Mouse (Mus musculus) heart, postnatal 10 days (tissue): Measurements from ENCODE around the gene Ttc7b. TPM values are rescaled to one million over a fixed set of nuclear protein-coding genes. Genes with fewer than 3 reads are reported as not detected.

Experiments used
- DNase-seq, 2 experiments: peaks; one replicate each; pipeline ENCODE4 v3.0.0; 2021
- intact Hi-C: fragments of 180-260 bp; cut with DNase I; formaldehyde crosslinking; loops from one replicate; pipeline ENCODE4 v1.15.1; 2025
- total RNA-seq, 2 experiments: library from RNA; stranded (reverse); gene quantifications; 2 replicates each; pipeline ENCODE4 v1.2.3; 2021

The Ttc7b gene
- total RNA-seq = 10 to 100 TPM; 70.5 to 78.3 TPM

- intact Hi-C loops = loop anchor here (5.0 kb wide), 1 partner anchor 318 kb away; no protein-coding TSS in a partner anchor
- peak in 1 of 2 experiments; percentile 60 for DNase-seq
These were observed at the start of gene Ttc7b for GRCm38 (mm10) chr12:100520794-100521186. Gene Ttc7b, minus strand, starts transcription at chr12:100520826.

GRCm38 (mm10) chr12:100568831-100569230 is 48.2 kb upstream of the Ttc7b start:
- intact Hi-C loops = no loop called here
- DNase-seq = no peak

- intact Hi-C loops = no loop called here
- DNase-seq = no peak
These were observed 47.5 kb upstream of the Ttc7b start for GRCm38 (mm10) chr12:100568105-100568504.

- intact Hi-C loops = no loop called here
- DNase-seq = no peak
These were observed 47.0 kb upstream of the Ttc7b start for GRCm38 (mm10) chr12:100567627-100568026.

GRCm38 (mm10) chr12:100553675-100554074 is 33.0 kb upstream of the Ttc7b start:
- intact Hi-C loops = no loop called here
- no peak for DNase-seq

GRCm38 (mm10) chr12:100551972-100552371 is 31.3 kb upstream of the Ttc7b start:
- intact Hi-C loops = no loop called here
- DNase-seq = no peak

- DNase-seq = no peak
- intact Hi-C loops = no loop called here
These were observed 23.6 kb upstream of the Ttc7b start for GRCm38 (mm10) chr12:100544194-100544567.

GRCm38 (mm10) chr12:100543437-100544193 is 23.0 kb upstream of the Ttc7b start:
- no peak for DNase-seq
- intact Hi-C loops = no loop called here

GRCm38 (mm10) chr12:100542494-100542893 is 21.9 kb upstream of the Ttc7b start:
- no peak for DNase-seq
- intact Hi-C loops = no loop called here

- intact Hi-C loops = no loop called here
- DNase-seq = no peak
These were observed 21.4 kb upstream of the Ttc7b start for GRCm38 (mm10) chr12:100542076-100542475.

GRCm38 (mm10) chr12:100539158-100539714 is 18.6 kb upstream of the Ttc7b start:
- DNase-seq = no peak
- intact Hi-C loops = no loop called here

- intact Hi-C loops = no loop called here
- DNase-seq = peak; percentile 61 to 62
These were observed 18.0 kb upstream of the Ttc7b start for GRCm38 (mm10) chr12:100538445-100539157.

- no peak for DNase-seq
- intact Hi-C loops = no loop called here
These were observed 16.5 kb upstream of the Ttc7b start for GRCm38 (mm10) chr12:100537091-100537490.

- intact Hi-C loops = no loop called here
- DNase-seq = no peak
These were observed 14.4 kb upstream of the Ttc7b start for GRCm38 (mm10) chr12:100535028-100535427.

GRCm38 (mm10) chr12:100534028-100534427 is 13.4 kb upstream of the Ttc7b start:
- intact Hi-C loops = no loop called here
- DNase-seq = peak; percentile 42 to 45

GRCm38 (mm10) chr12:100533209-100533608 is 12.6 kb upstream of the Ttc7b start:
- DNase-seq = no peak

GRCm38 (mm10) chr12:100531740-100532139 is 11.1 kb upstream of the Ttc7b start:
- intact Hi-C loops = no loop called here
- DNase-seq = no peak

More at GRCm38 (mm10) chr12:100533209-100533608, 12.6 kb upstream of the Ttc7b start:
- intact Hi-C loops = no loop called here

- intact Hi-C loops = no loop called here
- DNase-seq = no peak
These were observed 10.2 kb upstream of the Ttc7b start for GRCm38 (mm10) chr12:100530871-100531270.

GRCm38 (mm10) chr12:100529651-100530050 is 9.0 kb upstream of the Ttc7b start:
- intact Hi-C loops = no loop called here
- no peak for DNase-seq

- intact Hi-C loops = no loop called here
- DNase-seq = peak; percentile 77 to 80
These were observed 8.5 kb upstream of the Ttc7b start for GRCm38 (mm10) chr12:100529172-100529571.

- DNase-seq = peak in 1 of 2 experiments; percentile 26
- intact Hi-C loops = no loop called here
These were observed 7.6 kb upstream of the Ttc7b start for GRCm38 (mm10) chr12:100528246-100528645.

GRCm38 (mm10) chr12:100527753-100528152 is 7.1 kb upstream of the Ttc7b start:
- peak; percentile 87 to 89 for DNase-seq
- intact Hi-C loops = no loop called here
